Comparison of ENCODE assay signal across 26 mouse cellular contexts in the genomic region with DNA sequence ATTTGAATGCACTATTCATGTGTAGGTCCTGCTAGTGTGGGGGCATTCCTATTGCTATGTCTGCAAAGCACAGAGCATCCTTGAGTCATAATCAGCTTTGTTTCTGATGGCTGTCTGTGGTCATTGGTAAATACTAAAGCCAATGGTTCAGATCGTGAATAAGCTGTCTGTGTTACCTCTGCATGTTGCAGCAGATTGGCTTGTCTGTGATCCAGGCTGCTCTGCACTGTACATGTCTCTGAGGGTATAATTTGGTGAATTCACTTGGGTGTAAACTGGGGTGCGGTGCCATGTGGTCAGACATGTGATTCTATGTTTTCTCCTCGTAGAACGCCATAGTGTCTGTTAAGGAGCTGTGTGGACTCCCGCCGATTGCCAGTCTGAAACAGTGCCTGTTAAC.
DNase-seq lines count a peak whose midpoint lies in the region; ATAC-seq and TF ChIP-seq lines count a peak whose summit lies in the region.
"Had no signal": no experiment of that assay in that cellular context is flagged by ENCODE, and none has a peak within 500 bp of the region (broad histone marks: within the 10 kb centered on the region; RNA-seq: fewer than 3 reads in every experiment).

No protein-coding gene starts in this region.

- H3K4me1 ChIP-seq in hindbrain, embryonic 10.5 days (replicated peaks) = peaks cover 50% of the 10 kb centered on the region
- H3K4me1 ChIP-seq in hindbrain, embryonic 14.5 days (replicated peaks; ENCODE audit: control insufficient read depth, insufficient read depth, low read length) = peaks cover 23% of the 10 kb centered on the region
- H3K4me1 ChIP-seq in midbrain, embryonic 11.5 days (ENCODE audit: control insufficient read depth, insufficient read depth, low read length) = peaks cover 23% of the 10 kb centered on the region
- peaks cover 23% of the 10 kb centered on the region for H3K4me1 ChIP-seq in midbrain, embryonic 14.5 days (ENCODE audit: control insufficient read depth, insufficient read depth, low read length)
- H3K4me1 ChIP-seq in forebrain, embryonic 14.5 days (ENCODE audit: control insufficient read depth, insufficient read depth, low read length) = peaks cover 19% of the 10 kb centered on the region
- H3K4me1 ChIP-seq in forebrain, postnatal 0 days (ENCODE audit: insufficient read depth) = no peaks in the 10 kb centered on the region; the same call in 1 of the 2 replicates
- H3K4me1 ChIP-seq: intestine, embryonic 15.5 days; limb, embryonic 12.5 days; liver, embryonic 15.5 days had no signal

- WGBS in hindbrain, embryonic 10.5 days = 80% methylated on average over 6 of the region's 6 CpGs
- WGBS in hindbrain, embryonic 14.5 days = 64% methylated on average over 6 of the region's 6 CpGs
- 63% methylated on average over 6 of the region's 6 CpGs for WGBS in midbrain, embryonic 11.5 days
- WGBS in midbrain, embryonic 14.5 days = 51% methylated on average over 6 of the region's 6 CpGs
- WGBS in forebrain, embryonic 14.5 days = 57% methylated on average over 6 of the region's 6 CpGs
- WGBS in forebrain, postnatal 0 days = 48% methylated on average over 6 of the region's 6 CpGs

- H3K9me3 ChIP-seq in hindbrain, embryonic 10.5 days = no peaks in the 10 kb centered on the region
- no peaks in the 10 kb centered on the region for H3K9me3 ChIP-seq in hindbrain, embryonic 14.5 days (ENCODE audit: control insufficient read depth, low read length)
- no peaks in the 10 kb centered on the region for H3K9me3 ChIP-seq in midbrain, embryonic 11.5 days (ENCODE audit: control insufficient read depth, low read length)
- no peaks in the 10 kb centered on the region for H3K9me3 ChIP-seq in midbrain, embryonic 14.5 days (ENCODE audit: control insufficient read depth, low read length)
- no peaks in the 10 kb centered on the region for H3K9me3 ChIP-seq in forebrain, embryonic 14.5 days (replicated peaks; ENCODE audit: control insufficient read depth, low read length)
- H3K9me3 ChIP-seq in forebrain, postnatal 0 days (ENCODE audit: low read length) = no peaks in the 10 kb centered on the region
- H3K9me3 ChIP-seq: hindbrain, embryonic 15.5 days; intestine, embryonic 15.5 days; limb, embryonic 12.5 days; liver, embryonic 15.5 days had no signal

- no peaks in the 10 kb centered on the region for H3K36me3 ChIP-seq in hindbrain, embryonic 10.5 days
- no peaks in the 10 kb centered on the region for H3K36me3 ChIP-seq in hindbrain, embryonic 14.5 days (replicated peaks; ENCODE audit: control insufficient read depth, insufficient read depth)
- no peaks in the 10 kb centered on the region for H3K36me3 ChIP-seq in midbrain, embryonic 11.5 days (ENCODE audit: control insufficient read depth, insufficient read depth, low read length)
- no peaks in the 10 kb centered on the region for H3K36me3 ChIP-seq in midbrain, embryonic 14.5 days (ENCODE audit: control insufficient read depth, insufficient read depth, low read length)
- H3K36me3 ChIP-seq in forebrain, embryonic 14.5 days (ENCODE audit: control insufficient read depth, insufficient read depth, low read length) = no peaks in the 10 kb centered on the region
- H3K36me3 ChIP-seq in forebrain, postnatal 0 days (ENCODE audit: insufficient read depth) = no peaks in the 10 kb centered on the region
- H3K36me3 ChIP-seq: hindbrain, embryonic 15.5 days; intestine, embryonic 15.5 days; limb, embryonic 12.5 days; liver, embryonic 15.5 days had no signal

- H3K27me3 ChIP-seq in hindbrain, embryonic 10.5 days (ENCODE audit: insufficient read depth, poor library complexity, severe bottlenecking) = peaks cover 26% of the 10 kb centered on the region; the same call in 1 of the 2 replicates
- H3K27me3 ChIP-seq in hindbrain, embryonic 14.5 days (ENCODE audit: control insufficient read depth, insufficient read depth, low read length) = no peaks in the 10 kb centered on the region
- H3K27me3 ChIP-seq in midbrain, embryonic 11.5 days (ENCODE audit: control insufficient read depth, insufficient read depth, low read length) = peaks cover 12% of the 10 kb centered on the region
- H3K27me3 ChIP-seq in midbrain, embryonic 14.5 days (ENCODE audit: control insufficient read depth, insufficient read depth, low read length) = no peaks in the 10 kb centered on the region
- H3K27me3 ChIP-seq in forebrain, embryonic 14.5 days (replicated peaks; ENCODE audit: control insufficient read depth, insufficient read depth, low read length) = no peaks in the 10 kb centered on the region
- no peaks in the 10 kb centered on the region for H3K27me3 ChIP-seq in forebrain, postnatal 0 days (ENCODE audit: insufficient read depth, low read length)
- H3K27me3 ChIP-seq: hindbrain, embryonic 15.5 days; intestine, embryonic 15.5 days; limb, embryonic 12.5 days; liver, embryonic 15.5 days had no signal

- H3K4me3 ChIP-seq in hindbrain, embryonic 10.5 days = no peak overlapping the region
- no peak overlapping the region for H3K4me3 ChIP-seq in hindbrain, embryonic 14.5 days (replicated peaks; ENCODE audit: low read length)
- no peak overlapping the region for H3K4me3 ChIP-seq in midbrain, embryonic 11.5 days (ENCODE audit: low read depth, low read length)
- H3K4me3 ChIP-seq in midbrain, embryonic 14.5 days (replicated peaks; ENCODE audit: low read depth, low read length) = no peak overlapping the region
- no peak overlapping the region for H3K4me3 ChIP-seq in forebrain, embryonic 14.5 days (ENCODE audit: low read depth, low read length)
- H3K4me3 ChIP-seq in forebrain, postnatal 0 days (ENCODE audit: low read depth, low read length) = no peak overlapping the region
- H3K4me3 ChIP-seq: erythroblast, embryonic 14.5 days; hindbrain, embryonic 15.5 days; intestine, embryonic 15.5 days; limb, embryonic 12.5 days; liver, embryonic 15.5 days had no signal

- no peak overlapping the region for H3K9ac ChIP-seq in hindbrain, embryonic 14.5 days
- H3K9ac ChIP-seq in midbrain, embryonic 11.5 days (ENCODE audit: low read length) = no peak overlapping the region
- H3K9ac ChIP-seq in midbrain, embryonic 14.5 days (replicated peaks; ENCODE audit: low read length) = no peak overlapping the region
- no peak overlapping the region for H3K9ac ChIP-seq in forebrain, embryonic 14.5 days (ENCODE audit: low read length)
- H3K9ac ChIP-seq in forebrain, postnatal 0 days = no peak overlapping the region
- H3K9ac ChIP-seq: hindbrain, embryonic 15.5 days; intestine, embryonic 15.5 days; limb, embryonic 12.5 days; liver, embryonic 15.5 days; lung, embryonic 14.5 days had no signal

- no peak for TF ChIP-seq CTCF in forebrain, postnatal 0 days (IDR thresholded peaks at IDR 0.05; ENCODE audit: low read depth)

- DNase-seq in hindbrain, embryonic 10.5 days (ENCODE audit: low spot score) = no peak
- no peak for DNase-seq in hindbrain, embryonic 14.5 days (ENCODE audit: low spot score)
- peak; percentile 82 for DNase-seq in midbrain, embryonic 11.5 days (ENCODE audit: low spot score, missing footprints)
- DNase-seq in midbrain, embryonic 14.5 days = no peak
- DNase-seq in forebrain, embryonic 14.5 days (ENCODE audit: low spot score) = no peak
- no peak for DNase-seq in forebrain, postnatal 0 days
- DNase-seq in Muller cell, postnatal 12 days (ENCODE audit: inconsistent ontology term) = no peak
- DNase-seq: adrenal gland, adult 8-10 months; B cell, adult 2 months; cerebellum, adult 9-10 months; gastrocnemius, postnatal 14 days; heart, postnatal 14 days; kidney, adult 8-10 months; kidney, postnatal 4 days; lung, embryonic 14.5 days; lung, postnatal 14 days; right cerebral cortex, adult 18-20 months; thymus, adult 2 months; thymus, postnatal 36 days had no signal

- no peak overlapping the region for H3K4me2 ChIP-seq in hindbrain, embryonic 14.5 days (replicated peaks)
- H3K4me2 ChIP-seq in midbrain, embryonic 11.5 days = no peak overlapping the region
- no peak overlapping the region for H3K4me2 ChIP-seq in midbrain, embryonic 14.5 days (ENCODE audit: low read length)
- H3K4me2 ChIP-seq in forebrain, embryonic 14.5 days (ENCODE audit: low read length) = no peak overlapping the region
- no peak overlapping the region for H3K4me2 ChIP-seq in forebrain, postnatal 0 days (ENCODE audit: low read depth)
- H3K4me2 ChIP-seq: hindbrain, embryonic 15.5 days; intestine, embryonic 15.5 days; limb, embryonic 12.5 days; liver, embryonic 15.5 days; lung, embryonic 14.5 days had no signal

- peak overlapping the region; percentile 56; the same call in 1 of the 2 replicates for H3K27ac ChIP-seq in hindbrain, embryonic 10.5 days
- H3K27ac ChIP-seq in hindbrain, embryonic 14.5 days = no peak overlapping the region
- no peak overlapping the region for H3K27ac ChIP-seq in midbrain, embryonic 11.5 days (ENCODE audit: low read depth, low read length)
- no peak overlapping the region; the same call in 1 of the 2 replicates for H3K27ac ChIP-seq in midbrain, embryonic 14.5 days (replicated peaks; ENCODE audit: low read depth, low read length)
- H3K27ac ChIP-seq in forebrain, embryonic 14.5 days (ENCODE audit: low read depth, low read length) = no peak overlapping the region
- H3K27ac ChIP-seq in forebrain, postnatal 0 days (ENCODE audit: low read depth, low read length) = no peak overlapping the region
- H3K27ac ChIP-seq: hindbrain, embryonic 15.5 days; intestine, embryonic 15.5 days; kidney, postnatal 0 days; limb, embryonic 12.5 days; liver, embryonic 15.5 days had no signal

- no peak for ATAC-seq in hindbrain, embryonic 14.5 days (ENCODE audit: low FRiP score)
- ATAC-seq in midbrain, embryonic 11.5 days (ENCODE audit: low FRiP score) = no peak; the same call in 1 of the 2 replicates
- no peak for ATAC-seq in midbrain, embryonic 14.5 days (ENCODE audit: low FRiP score, low TSS enrichment)
- 0 out of 2 replicates have a peak, but pooled peaks have one; percentile 6 for ATAC-seq in forebrain, embryonic 14.5 days
- peak; percentile 21; the same call in 1 of the 2 replicates for ATAC-seq in forebrain, postnatal 0 days
- ATAC-seq: activated CD4-positive, CD25-positive, alpha-beta regulatory T cell, adult 4 months; intestine, embryonic 15.5 days had no signal

Comparison
In these comparisons a context has a peak if more than half of its experiments do, and no peak if none do; other contexts are left out.
1. ATAC-seq: peak in forebrain, embryonic 14.5 days (single experiment) and forebrain, postnatal 0 days (single experiment); none in hindbrain, embryonic 14.5 days (single experiment), midbrain, embryonic 11.5 days (single experiment) and midbrain, embryonic 14.5 days (single experiment).